Mouse (Mus musculus): ENCODE results near the gene Disp2. TPM values are rescaled to one million over a fixed set of nuclear protein-coding genes. Genes with fewer than 3 reads are reported as not detected.

Disp2 gene
- polyA plus RNA-seq, 1 experiment = 125 TPM

DNA sequence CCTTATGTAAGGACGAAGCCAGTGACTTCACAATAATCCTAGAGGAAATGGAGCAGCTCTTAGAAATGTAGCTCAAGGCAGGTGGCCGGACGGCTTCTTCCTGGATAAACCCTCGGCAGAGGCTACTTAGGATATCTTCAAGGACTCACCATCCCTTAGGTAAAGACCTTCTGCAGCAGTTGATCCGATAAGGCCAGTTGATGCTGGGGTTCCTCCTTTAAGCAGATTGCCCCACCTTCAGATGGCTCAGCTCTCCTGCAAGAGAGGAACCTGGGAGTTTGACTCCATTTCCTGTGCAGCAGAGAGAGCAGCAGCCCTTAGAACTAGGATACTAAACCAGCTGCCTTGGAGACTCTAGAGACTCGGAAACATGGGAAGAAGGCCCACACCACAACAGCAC lies 54.5 kb downstream of the Disp2 start:
- DNase-seq (ENCODE audit: extremely low spot score in 1 of 2, low spot score in 1 of 2) = no peak

GRCm38 (mm10) chr2:118835115-118835514 lies 55.6 kb downstream of the Disp2 start:
- DNase-seq (ENCODE audit: extremely low spot score in 1 of 2, low spot score in 1 of 2) = no peak

- DNase-seq (ENCODE audit: extremely low spot score in 1 of 2, low spot score in 1 of 2) = no peak
These were observed 58.8 kb downstream of the Disp2 start for GRCm38 (mm10) chr2:118838330-118838729.

DNA sequence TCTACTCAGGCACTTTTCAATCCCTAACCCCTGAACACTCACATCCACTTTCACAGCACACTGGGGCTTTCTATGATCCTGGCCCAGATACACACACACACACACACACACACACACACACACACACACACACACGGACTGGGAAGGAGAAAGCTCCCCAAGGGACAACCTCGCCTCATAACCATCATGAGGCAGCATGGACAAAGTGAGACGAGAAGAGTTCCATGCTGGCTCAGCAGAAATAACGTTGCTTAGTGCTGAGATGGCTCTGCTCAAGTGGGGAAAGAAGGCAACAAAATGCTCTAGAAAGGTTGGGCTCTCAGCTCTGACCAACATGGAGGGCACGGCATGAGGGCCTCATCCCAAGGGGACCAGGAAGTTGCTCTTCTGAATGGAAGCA lies 61.7 kb downstream of the Disp2 start:
- DNase-seq (ENCODE audit: extremely low spot score in 1 of 2, low spot score in 1 of 2) = no peak

DNA sequence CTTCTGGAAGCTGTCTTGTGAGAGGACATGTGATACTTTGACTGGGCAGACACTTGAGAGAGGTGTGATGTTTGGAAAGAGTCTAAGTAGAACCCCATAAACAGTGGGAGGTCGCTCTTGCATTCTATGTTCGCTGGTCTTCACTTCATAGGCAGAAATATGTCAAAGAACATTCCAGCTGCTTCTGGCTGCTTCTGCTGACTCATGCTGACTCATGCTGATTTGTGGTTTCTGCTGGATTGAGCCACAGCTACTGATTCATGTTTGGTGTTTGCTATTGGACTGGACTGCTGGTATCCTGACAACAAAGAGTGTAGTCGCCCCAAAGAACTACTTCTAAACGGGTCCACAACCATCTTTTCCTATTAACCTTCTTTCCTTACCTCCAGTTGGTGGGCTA lies 62.3 kb downstream of the Disp2 start:
- DNase-seq (ENCODE audit: extremely low spot score in 1 of 2, low spot score in 1 of 2) = no peak

GRCm38 (mm10) chr2:118844427-118844826 lies 64.9 kb downstream of the Disp2 start:
- no peak for DNase-seq (ENCODE audit: extremely low spot score in 1 of 2, low spot score in 1 of 2)

DNA sequence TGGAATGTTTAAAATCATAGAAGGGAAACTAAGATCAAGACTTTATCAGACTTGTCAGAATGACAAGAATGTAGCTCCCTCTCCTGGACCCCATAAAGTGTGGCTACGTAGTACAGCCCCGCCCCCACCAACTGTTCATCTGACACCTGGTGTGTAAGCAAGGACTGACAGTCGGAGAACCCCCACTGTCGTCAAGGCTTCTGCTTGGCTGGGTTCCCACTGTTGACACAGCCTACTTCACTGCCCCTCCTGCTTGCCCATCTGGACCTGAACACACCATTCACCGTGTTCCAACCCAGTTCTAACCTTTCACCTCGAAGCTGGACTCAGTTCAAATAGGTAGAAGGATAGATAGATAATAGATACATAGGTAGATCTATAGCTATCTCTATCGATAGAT lies 66.7 kb downstream of the Disp2 start:
- no peak for DNase-seq (ENCODE audit: extremely low spot score in 1 of 2, low spot score in 1 of 2)

DNA sequence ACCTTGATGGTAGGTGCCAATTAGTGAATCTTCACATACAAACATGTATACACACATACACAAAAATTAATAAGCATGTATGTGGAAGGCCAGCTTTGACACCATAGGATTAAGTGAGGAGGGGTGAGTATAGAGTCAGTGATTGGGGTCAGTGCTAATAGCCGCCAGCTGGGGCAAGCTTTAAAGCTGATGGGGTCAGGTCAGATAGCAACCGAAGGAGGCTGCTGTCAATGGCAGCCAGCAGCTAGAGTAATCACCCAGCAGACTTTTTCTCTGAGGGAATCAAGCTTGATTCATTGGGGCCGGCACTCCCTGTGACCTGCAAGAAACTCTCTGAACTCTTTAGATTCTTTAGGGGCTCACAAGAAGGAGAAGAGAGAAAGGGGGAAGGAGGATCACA lies 72.2 kb downstream of the Disp2 start:
- DNase-seq (ENCODE audit: extremely low spot score in 1 of 2, low spot score in 1 of 2) = no peak

Other genes with a start within 250 kb of the Disp2 start
- 2.4 and 3.8 TPM in 2 replicates for gene Bmf, start 230.0 kb upstream of the Disp2 start, polyA plus RNA-seq (2012; rRNA removed)
- gene Bub1b, start 181.5 kb upstream of the Disp2 start, polyA plus RNA-seq (2012; rRNA removed) = 2.3 and 4.8 TPM in 2 replicates
- 58.0 and 60.0 TPM in 2 replicates for gene Pak6, start 116.4 kb upstream of the Disp2 start, polyA plus RNA-seq (2012; rRNA removed)
- 24.2 and 24.3 TPM in 2 replicates for gene Ankrd63, start 75.8 kb upstream of the Disp2 start, polyA plus RNA-seq (2012; rRNA removed)
- gene Plcb2, start 51.3 kb upstream of the Disp2 start, polyA plus RNA-seq (2012; rRNA removed) = 3.1 and 3.5 TPM in 2 replicates
- gene Inafm2, start 34.0 kb upstream of the Disp2 start, polyA plus RNA-seq (2012; rRNA removed) = 30.1 and 31.1 TPM in 2 replicates
- gene Ccdc9b, start 17.1 kb upstream of the Disp2 start, polyA plus RNA-seq (2012; rRNA removed) = 6.5 and 7.4 TPM in 2 replicates
- not detected in 2 replicates for gene Phgr1, start 7.0 kb upstream of the Disp2 start, polyA plus RNA-seq (2012; rRNA removed)
- 2.9 and 3.2 TPM in 2 replicates for gene Knstrn, start 34.3 kb downstream of the Disp2 start, polyA plus RNA-seq (2012; rRNA removed)
- 126 and 131 TPM in 2 replicates for gene Ivd, start 82.2 kb downstream of the Disp2 start, polyA plus RNA-seq (2012; rRNA removed)
- gene Bahd1, start 120.7 kb downstream of the Disp2 start, polyA plus RNA-seq (2012; rRNA removed) = 25.4 and 26.8 TPM in 2 replicates
- gene Chst14, start 146.8 kb downstream of the Disp2 start, polyA plus RNA-seq (2012; rRNA removed) = 3.2 and 3.3 TPM in 2 replicates
- 42.7 and 44.2 TPM in 2 replicates for gene Ccdc32, start 249.7 kb downstream of the Disp2 start, polyA plus RNA-seq (2012; rRNA removed)

Measured in frontal cortex, adult 2 months (tissue).